Mouse (Mus musculus) liver, embryonic 15.5 days (tissue): ENCODE data around the gene Rtn3. TPM values are rescaled to one million over a fixed set of nuclear protein-coding genes. Genes with fewer than 3 reads are reported as not detected.

Experiments
- ATAC-seq: fragments of 200-750 bp; cut with Nextera tagmentation; 2 replicates; pipeline ENCODE4 v1.8.0; 2017; ENCODE audit warnings: moderate number of reproducible peaks, mild to moderate bottlenecking, moderate library complexity; ENCODE audit not compliant: insufficient read depth
- H3K27ac ChIP-seq: fragments of 300-500 bp; sonication (generic); replicated peaks from 2 replicates; pipeline ENCODE4 v1.5.1; 2015; ENCODE audit warnings: mild to moderate bottlenecking, inconsistent platforms
- H3K27me3 ChIP-seq: fragments of 300-500 bp; sonication (generic); 2 replicates; pipeline ENCODE4 v1.6.1; 2015; ENCODE audit warnings: mild to moderate bottlenecking, inconsistent platforms
- H3K36me3 ChIP-seq: fragments of 300-500 bp; sonication (generic); replicated peaks from 2 replicates; pipeline ENCODE4 v1.6.1; 2015; ENCODE audit warnings: moderate library complexity, mild to moderate bottlenecking, inconsistent platforms
- H3K4me1 ChIP-seq: fragments of 300-500 bp; sonication (generic); replicated peaks from 2 replicates; pipeline ENCODE4 v1.6.1; 2015; ENCODE audit warnings: inconsistent platforms
- H3K4me2 ChIP-seq: fragments of 300-500 bp; sonication (generic); 2 replicates; pipeline ENCODE4 v1.6.1; 2015; ENCODE audit warnings: moderate library complexity, mild to moderate bottlenecking, inconsistent platforms
- H3K4me3 ChIP-seq: fragments of 300-500 bp; sonication (generic); replicated peaks from 2 replicates; pipeline ENCODE4 v1.5.1; 2015; ENCODE audit warnings: mild to moderate bottlenecking, inconsistent platforms
- H3K9ac ChIP-seq: fragments of 300-500 bp; sonication (generic); 2 replicates; pipeline ENCODE4 v1.6.1; 2015; ENCODE audit warnings: moderate library complexity, mild to moderate bottlenecking, inconsistent platforms
- H3K9me3 ChIP-seq: fragments of 300-500 bp; sonication (generic); replicated peaks from 2 replicates; pipeline ENCODE4 v1.6.1; 2016; ENCODE audit warnings: inconsistent platforms
- WGBS: fragments of 180-500 bp; shearing (Covaris S2); methylation state at CpG from one replicate; pipeline ENCODE4 v1.1.7; 2015; ENCODE audit warnings: mixed read lengths; ENCODE audit not compliant: insufficient replicate concordance; 5-methylcytosine and 5-hydroxymethylcytosine counted together
- polyA plus RNA-seq: library from polyadenylated mRNA; unstranded; fragments of >200 nt; fragmentation: Nextera tagmentation; extraction: Ambion mirVana; gene quantifications from 2 replicates; pipeline ENCODE4 v1.2.1, GENCODE M21; 2015

Gene Rtn3
- polyA plus RNA-seq, 1 experiment from 2014 or later, result 69.6 TPM

DNA sequence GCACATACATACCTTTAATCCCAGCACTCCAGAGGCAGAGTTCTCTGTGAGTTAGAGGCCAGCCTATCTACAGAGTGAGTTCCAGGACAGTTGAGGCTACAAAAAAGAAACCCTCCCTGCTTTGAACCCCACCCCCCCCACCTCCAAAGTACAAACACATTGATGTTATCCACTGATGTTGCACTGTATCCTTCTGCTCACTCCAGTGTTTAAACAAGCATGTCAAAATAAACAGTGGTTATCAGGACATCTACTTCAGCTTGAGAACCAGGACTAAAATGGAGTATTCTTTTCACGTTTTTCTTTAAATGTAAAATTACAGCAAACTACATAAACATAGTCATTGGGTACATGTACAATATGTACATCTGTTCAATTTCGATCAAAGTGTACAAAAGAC is 38.0 kb downstream of the Rtn3 start:
- WGBS, result 79% methylated on average over 2 of the region's 2 CpGs
- peaks cover 18% of the 10 kb centered on the region for H3K4me1 ChIP-seq
- H3K4me3 ChIP-seq, result no peak overlapping the region
- peak; percentile 9; the same call in 1 of the 2 replicates for ATAC-seq
- H3K9ac ChIP-seq, result no peak overlapping the region
- no peak overlapping the region for H3K27ac ChIP-seq
- no peaks in the 10 kb centered on the region for H3K27me3 ChIP-seq
- H3K4me2 ChIP-seq, result no peak overlapping the region
- H3K9me3 ChIP-seq, result no peaks in the 10 kb centered on the region
- peaks cover 18% of the 10 kb centered on the region; the same call in 1 of the 2 replicates for H3K36me3 ChIP-seq

DNA sequence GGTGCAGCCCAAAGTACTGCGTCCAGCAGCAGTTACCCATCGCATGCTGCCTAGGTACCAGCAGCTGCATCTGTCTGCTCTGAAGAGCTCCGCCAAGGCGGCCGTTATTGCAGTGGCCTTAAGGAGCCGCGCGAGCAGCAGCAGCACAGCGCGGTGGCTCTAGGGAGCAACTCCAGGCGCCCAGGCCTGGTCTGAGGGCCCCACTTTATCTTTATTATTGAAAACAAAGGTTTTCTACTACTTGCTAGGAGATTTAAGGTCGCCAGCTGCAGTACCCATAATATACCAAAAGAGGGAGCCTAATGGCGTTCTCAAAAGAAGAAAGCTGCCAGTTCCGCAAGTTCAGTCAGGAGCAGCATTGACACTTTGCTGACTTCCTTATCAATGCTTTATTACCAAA is 41.6 kb downstream of the Rtn3 start:
- Histone ChIP-seq H3K27ac (no peak overlapping the region), H3K36me3 (peaks cover 16% of the 10 kb centered on the region; the same call in 1 of the 2 replicates), H3K4me2 (no peak overlapping the region), H3K27me3 (no peaks in the 10 kb centered on the region), H3K9ac (no peak overlapping the region), H3K4me3 (no peak overlapping the region), H3K4me1 (peaks cover 18% of the 10 kb centered on the region; the same call in 1 of the 2 replicates), H3K9me3 (no peaks in the 10 kb centered on the region)
- ATAC-seq, result no peak
- 56% methylated on average over 14 of the region's 14 CpGs for WGBS

DNA sequence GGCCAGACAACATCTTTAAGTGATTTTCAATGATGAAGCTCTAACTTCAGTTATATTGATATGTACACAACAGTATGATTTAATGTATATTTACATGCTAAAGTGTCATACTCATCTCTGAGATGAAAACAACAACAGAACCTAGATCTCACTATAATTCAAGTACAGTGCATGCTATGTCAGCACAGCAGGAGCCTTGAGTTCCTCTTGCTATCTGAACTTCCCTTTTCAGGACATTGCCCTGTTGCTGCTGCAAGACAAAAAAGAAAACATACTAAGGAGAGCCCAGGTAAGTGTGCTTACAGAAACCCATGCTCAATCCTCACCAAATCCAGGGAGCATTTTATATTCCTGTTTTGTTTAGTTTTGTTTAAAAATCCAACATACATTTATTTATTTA is 44.8 kb downstream of the Rtn3 start:
- Histone ChIP-seq H3K9me3 (no peaks in the 10 kb centered on the region), H3K27ac (no peak overlapping the region), H3K4me1 (peaks cover 3% of the 10 kb centered on the region; the same call in 1 of the 2 replicates), H3K27me3 (no peaks in the 10 kb centered on the region), H3K36me3 (peaks cover 36% of the 10 kb centered on the region), H3K9ac (no peak overlapping the region), H3K4me3 (no peak overlapping the region), H3K4me2 (no peak overlapping the region)
- ATAC-seq, result no peak

- H3K36me3 ChIP-seq, result peaks cover 56% of the 10 kb centered on the region
- no peak for ATAC-seq
- WGBS, result 62% methylated on average over 5 of the region's 5 CpGs
Observed at GRCm38 (mm10) chr19:7436061-7436970, 46.8 kb downstream of the Rtn3 start.

GRCm38 (mm10) chr19:7434887-7435286 is 48.2 kb downstream of the Rtn3 start:
- no peak for ATAC-seq
- H3K4me1 ChIP-seq, result no peaks in the 10 kb centered on the region
- H3K27me3 ChIP-seq, result no peaks in the 10 kb centered on the region
- peaks cover 60% of the 10 kb centered on the region for H3K36me3 ChIP-seq
- H3K4me2 ChIP-seq, result no peak overlapping the region
- no peak overlapping the region for H3K27ac ChIP-seq
- no peak overlapping the region for H3K4me3 ChIP-seq
- H3K9me3 ChIP-seq, result no peaks in the 10 kb centered on the region
- WGBS, result 86% methylated on average over 2 of the region's 2 CpGs
- no peak overlapping the region for H3K9ac ChIP-seq

More at GRCm38 (mm10) chr19:7436061-7436970, 46.8 kb downstream of the Rtn3 start:
- Histone ChIP-seq H3K4me1 (0 out of 2 replicates have a peak, but pooled peaks cover under 1% of the 10 kb centered on the region), H3K27me3 (no peaks in the 10 kb centered on the region), H3K27ac (no peak overlapping the region), H3K4me3 (no peak overlapping the region), H3K9ac (no peak overlapping the region), H3K4me2 (no peak overlapping the region), H3K9me3 (no peaks in the 10 kb centered on the region)

- H3K4me3 ChIP-seq, result no peak overlapping the region
- H3K4me1 ChIP-seq, result peaks cover 33% of the 10 kb centered on the region
- 59% methylated on average over 3 of the region's 3 CpGs for WGBS
- ATAC-seq, result no peak
- H3K9ac ChIP-seq, result no peak overlapping the region
- H3K4me2 ChIP-seq, result no peak overlapping the region
- no peak overlapping the region for H3K27ac ChIP-seq
- no peaks in the 10 kb centered on the region for H3K9me3 ChIP-seq
- H3K36me3 ChIP-seq, result peaks cover 84% of the 10 kb centered on the region
- no peaks in the 10 kb centered on the region for H3K27me3 ChIP-seq
Observed at GRCm38 (mm10) chr19:7425398-7425775, 57.7 kb downstream of the Rtn3 start.

- no peak overlapping the region for H3K27ac ChIP-seq
- no peaks in the 10 kb centered on the region for H3K9me3 ChIP-seq
- ATAC-seq, result no peak
- H3K4me3 ChIP-seq, result no peak overlapping the region
- no peaks in the 10 kb centered on the region; the same call in 1 of the 2 replicates for H3K27me3 ChIP-seq
- WGBS, result 71% methylated on average over 8 of the region's 8 CpGs
- H3K4me1 ChIP-seq, result peaks cover 38% of the 10 kb centered on the region
- H3K4me2 ChIP-seq, result no peak overlapping the region
- H3K9ac ChIP-seq, result no peak overlapping the region
- peaks cover 81% of the 10 kb centered on the region for H3K36me3 ChIP-seq
Observed at GRCm38 (mm10) chr19:7424590-7425397, 58.3 kb downstream of the Rtn3 start.

- no peak overlapping the region for H3K4me2 ChIP-seq
- WGBS, result 74% methylated on average over 7 of the region's 7 CpGs
- no peaks in the 10 kb centered on the region for H3K9me3 ChIP-seq
- H3K4me1 ChIP-seq, result peaks cover 45% of the 10 kb centered on the region
- no peaks in the 10 kb centered on the region; the same call in 1 of the 2 replicates for H3K27me3 ChIP-seq
- H3K4me3 ChIP-seq, result no peak overlapping the region
- peaks cover 75% of the 10 kb centered on the region for H3K36me3 ChIP-seq
- no peak overlapping the region for H3K27ac ChIP-seq
- ATAC-seq, result no peak
- H3K9ac ChIP-seq, result no peak overlapping the region
Observed at GRCm38 (mm10) chr19:7424131-7424530, 59.0 kb downstream of the Rtn3 start.

DNA sequence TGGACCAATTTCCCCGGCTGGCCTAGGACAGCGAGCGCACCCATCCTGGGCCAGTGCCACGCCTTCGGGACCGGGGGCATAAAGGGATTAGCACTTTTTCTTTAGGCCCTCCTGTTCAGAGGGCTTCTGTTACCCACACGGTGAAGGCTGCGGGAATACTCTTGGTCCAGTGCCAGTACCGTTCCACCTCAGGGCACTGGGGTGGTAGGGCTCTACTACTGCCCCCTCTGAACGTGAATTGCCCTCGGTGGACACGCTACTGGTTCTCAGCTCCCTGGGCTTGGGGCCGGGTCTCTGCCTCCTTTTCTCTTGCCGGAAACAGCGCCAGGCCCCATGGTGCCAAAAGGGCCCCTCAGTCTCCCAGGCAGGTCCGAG is 59.4 kb downstream of the Rtn3 start:
- Histone ChIP-seq H3K4me3 (no peak overlapping the region), H3K4me1 (peaks cover 50% of the 10 kb centered on the region), H3K27ac (no peak overlapping the region), H3K27me3 (no peaks in the 10 kb centered on the region; the same call in 1 of the 2 replicates), H3K9me3 (no peaks in the 10 kb centered on the region), H3K36me3 (peaks cover 70% of the 10 kb centered on the region), H3K9ac (no peak overlapping the region), H3K4me2 (peak overlapping the region; percentile 54; the same call in 1 of the 2 replicates)
- WGBS, result 79% methylated on average over 16 of the region's 16 CpGs
- ATAC-seq, result peak; percentile 7; the same call in 1 of the 2 replicates

- H3K4me2 ChIP-seq, result peak overlapping the region; percentile 54
- no peaks in the 10 kb centered on the region; the same call in 1 of the 2 replicates for H3K27me3 ChIP-seq
- peaks cover 55% of the 10 kb centered on the region for H3K4me1 ChIP-seq
- H3K9ac ChIP-seq, result no peak overlapping the region
- H3K4me3 ChIP-seq, result peak overlapping the region; percentile 22; the same call in 1 of the 2 replicates
- H3K27ac ChIP-seq, result no peak overlapping the region
- peak; percentile 34 for ATAC-seq
- WGBS, result 64% methylated on average over 51 of the region's 51 CpGs
- H3K36me3 ChIP-seq, result peaks cover 65% of the 10 kb centered on the region
- H3K9me3 ChIP-seq, result no peaks in the 10 kb centered on the region
Observed at GRCm38 (mm10) chr19:7423028-7423655, 59.9 kb downstream of the Rtn3 start.
